Mouse (Mus musculus): ENCODE measurements around the gene Sf3a3. TPM values are rescaled to one million over a fixed set of nuclear protein-coding genes. Genes with fewer than 3 reads are reported as not detected.
A peak's percentile ranks its signal among the peaks of the same experiment; 100 is the strongest.

Sf3a3 gene
- polyA plus RNA-seq, 1 experiment, result 24.2 TPM

DNA sequence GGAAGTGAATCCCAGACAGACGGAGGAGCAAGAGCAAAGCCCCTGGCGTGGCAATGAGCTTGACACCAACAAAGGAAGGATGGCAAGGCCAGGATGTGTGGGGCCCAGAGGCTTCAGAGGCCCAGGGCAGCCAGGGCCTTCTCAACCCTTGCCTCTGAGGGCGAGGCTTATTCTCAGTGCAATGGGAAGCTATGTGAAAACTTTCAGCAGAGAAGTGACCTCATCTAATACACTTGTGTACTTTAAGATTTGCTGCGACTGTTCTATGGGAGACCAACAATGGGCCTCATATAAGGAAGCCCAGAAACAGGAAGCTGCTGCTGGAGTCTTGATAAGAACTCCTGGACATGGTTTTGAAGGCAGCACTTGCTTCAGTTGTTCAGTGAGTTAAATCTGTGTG lies 57.5 kb downstream of the Sf3a3 start:
- Histone ChIP-seq H3K36me3 (ENCODE audit: control insufficient read depth, insufficient read depth, low read length) (no peaks in the 10 kb centered on the region), H3K27ac (ENCODE audit: control insufficient read depth, insufficient read depth, low read depth, low read length) (peak overlapping the region; percentile 40; the same call in 1 of the 2 replicates)

DNA sequence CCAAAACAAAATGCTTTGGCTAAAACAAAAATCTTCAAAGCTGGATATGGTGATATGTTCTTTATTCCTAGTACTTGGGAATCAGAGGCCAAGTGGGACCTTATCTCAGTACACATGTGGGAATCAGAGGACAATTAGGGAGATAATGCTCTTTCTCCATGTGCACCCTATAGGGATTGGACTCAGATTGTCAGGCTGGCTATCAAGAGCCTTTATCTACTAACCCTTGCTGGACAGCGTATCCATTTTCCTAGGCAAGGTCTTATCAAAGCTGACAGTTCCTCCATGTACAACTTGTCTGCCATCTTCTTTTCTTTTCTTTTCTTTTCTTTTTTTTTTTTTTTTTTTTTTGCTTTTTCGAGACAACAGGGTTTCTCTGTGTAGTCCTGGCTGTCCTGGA lies 58.9 kb downstream of the Sf3a3 start:
- no peak for TF ChIP-seq CTCF (IDR thresholded peaks at IDR 0.05; ENCODE audit: control insufficient read depth, insufficient read depth, insufficient replicate concordance, low read depth, low read length)
- no peak for TF ChIP-seq POLR2A (IDR thresholded peaks at IDR 0.05; ENCODE audit: control insufficient read depth, low read depth, low read length)
- Histone ChIP-seq H3K4me3 (ENCODE audit: control insufficient read depth, low read depth, low read length) (no peak overlapping the region), H3K36me3 (ENCODE audit: control insufficient read depth, insufficient read depth, low read length) (no peaks in the 10 kb centered on the region), H3K27ac (ENCODE audit: control insufficient read depth, insufficient read depth, low read depth, low read length) (no peak overlapping the region), H3K4me1 (ENCODE audit: control insufficient read depth, insufficient read depth, low read length) (peaks cover 3% of the 10 kb centered on the region; the same call in 1 of the 2 replicates), H3K27me3 (ENCODE audit: control insufficient read depth, insufficient read depth, low read length) (no peaks in the 10 kb centered on the region)

More for the DNA sequence above, 57.5 kb downstream of the Sf3a3 start:
- Histone ChIP-seq H3K4me3 (ENCODE audit: control insufficient read depth, low read depth, low read length) (no peak overlapping the region), H3K27me3 (ENCODE audit: control insufficient read depth, insufficient read depth, low read length) (no peaks in the 10 kb centered on the region), H3K4me1 (ENCODE audit: control insufficient read depth, insufficient read depth, low read length) (peaks cover 3% of the 10 kb centered on the region; the same call in 1 of the 2 replicates)
- no peak for TF ChIP-seq CTCF (IDR thresholded peaks at IDR 0.05; ENCODE audit: control insufficient read depth, insufficient read depth, insufficient replicate concordance, low read depth, low read length)
- TF ChIP-seq POLR2A (IDR thresholded peaks at IDR 0.05; ENCODE audit: control insufficient read depth, low read depth, low read length), result no peak

DNA sequence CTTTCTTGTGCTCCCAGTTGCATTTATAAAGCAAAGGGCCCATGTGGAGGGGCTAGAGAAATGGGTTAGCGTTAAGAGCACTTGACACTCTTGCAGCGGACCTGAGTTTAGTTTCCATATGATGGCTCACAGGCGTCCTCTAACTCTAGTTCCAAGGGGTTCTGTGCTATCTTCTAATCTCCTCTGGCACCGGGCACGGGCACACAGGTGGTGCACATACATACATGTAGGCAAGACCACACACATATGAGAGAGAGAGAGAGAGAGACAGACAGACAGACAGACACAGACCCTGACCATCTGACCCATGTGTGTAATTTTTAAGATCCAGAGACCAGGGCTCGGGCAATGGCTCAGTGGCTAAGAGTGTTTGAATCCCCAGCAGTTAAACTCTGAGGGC lies 59.4 kb downstream of the Sf3a3 start:
- TF ChIP-seq POLR2A (IDR thresholded peaks at IDR 0.05; ENCODE audit: control insufficient read depth, low read depth, low read length), result no peak
- no peak for TF ChIP-seq CTCF (IDR thresholded peaks at IDR 0.05; ENCODE audit: control insufficient read depth, insufficient read depth, insufficient replicate concordance, low read depth, low read length)
- H3K27me3 ChIP-seq (ENCODE audit: control insufficient read depth, insufficient read depth, low read length), result no peaks in the 10 kb centered on the region
- H3K36me3 ChIP-seq (ENCODE audit: control insufficient read depth, insufficient read depth, low read length), result no peaks in the 10 kb centered on the region
- no peak overlapping the region; the same call in 1 of the 2 replicates for H3K27ac ChIP-seq (ENCODE audit: control insufficient read depth, insufficient read depth, low read depth, low read length)
- H3K4me1 ChIP-seq (ENCODE audit: control insufficient read depth, insufficient read depth, low read length), result peaks cover 3% of the 10 kb centered on the region; the same call in 1 of the 2 replicates
- no peak overlapping the region for H3K4me3 ChIP-seq (ENCODE audit: control insufficient read depth, low read depth, low read length)

DNA sequence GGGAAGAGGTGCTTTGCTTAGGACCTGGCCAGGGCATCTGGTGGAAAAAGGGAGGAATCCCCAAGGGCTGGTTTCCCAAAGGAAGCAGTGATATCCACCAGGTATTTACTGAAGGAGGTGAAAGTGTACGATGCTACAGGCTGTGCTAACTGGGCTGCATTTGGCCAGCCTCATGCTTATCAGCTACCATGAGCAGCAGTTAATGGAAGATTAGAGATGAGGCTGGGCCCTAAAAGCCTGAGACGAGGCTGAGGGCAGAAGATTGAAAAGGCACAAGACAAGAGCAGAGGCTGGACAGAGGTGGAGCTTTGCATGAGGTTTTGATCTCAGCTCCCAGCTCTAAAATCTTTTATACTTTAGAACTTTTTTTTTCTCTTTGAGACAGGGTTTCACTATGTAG lies 59.9 kb downstream of the Sf3a3 start:
- Histone ChIP-seq H3K27ac (ENCODE audit: control insufficient read depth, insufficient read depth, low read depth, low read length) (no peak overlapping the region), H3K4me1 (ENCODE audit: control insufficient read depth, insufficient read depth, low read length) (peaks cover 3% of the 10 kb centered on the region; the same call in 1 of the 2 replicates), H3K4me3 (ENCODE audit: control insufficient read depth, low read depth, low read length) (no peak overlapping the region), H3K27me3 (ENCODE audit: control insufficient read depth, insufficient read depth, low read length) (no peaks in the 10 kb centered on the region), H3K36me3 (ENCODE audit: control insufficient read depth, insufficient read depth, low read length) (no peaks in the 10 kb centered on the region)
- TF ChIP-seq POLR2A (IDR thresholded peaks at IDR 0.05; ENCODE audit: control insufficient read depth, low read depth, low read length) (no peak), CTCF (IDR thresholded peaks at IDR 0.05; ENCODE audit: control insufficient read depth, insufficient read depth, insufficient replicate concordance, low read depth, low read length) (no peak)

DNA sequence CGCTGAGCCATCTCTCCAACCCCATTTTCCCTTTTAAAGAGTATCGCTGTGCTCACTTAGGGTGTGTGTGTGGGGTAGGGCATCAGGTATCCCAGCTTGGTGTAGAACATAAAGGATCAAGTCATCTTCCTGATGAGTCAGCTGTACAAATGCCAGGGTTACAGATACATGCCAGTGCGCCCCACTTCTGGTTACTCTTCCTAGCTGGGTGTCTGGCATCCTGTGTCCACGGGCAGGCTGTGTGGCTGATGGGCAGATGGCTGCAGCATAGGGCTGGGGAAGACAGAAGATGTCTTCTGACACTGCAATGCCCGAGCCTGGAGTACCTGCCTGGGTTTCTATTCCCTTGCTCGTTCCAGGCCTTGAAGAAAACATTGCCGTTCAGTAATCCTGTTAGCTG lies 66.8 kb downstream of the Sf3a3 start:
- Histone ChIP-seq H3K27me3 (ENCODE audit: control insufficient read depth, insufficient read depth, low read length) (no peaks in the 10 kb centered on the region), H3K36me3 (ENCODE audit: control insufficient read depth, insufficient read depth, low read length) (peaks cover 4% of the 10 kb centered on the region), H3K4me3 (ENCODE audit: control insufficient read depth, low read depth, low read length) (no peak overlapping the region), H3K4me1 (ENCODE audit: control insufficient read depth, insufficient read depth, low read length) (no peaks in the 10 kb centered on the region), H3K27ac (ENCODE audit: control insufficient read depth, insufficient read depth, low read depth, low read length) (no peak overlapping the region)
- no peak for TF ChIP-seq CTCF (IDR thresholded peaks at IDR 0.05; ENCODE audit: control insufficient read depth, insufficient read depth, insufficient replicate concordance, low read depth, low read length)
- TF ChIP-seq POLR2A (IDR thresholded peaks at IDR 0.05; ENCODE audit: control insufficient read depth, low read depth, low read length), result no peak

Other genes starting within 250 kb of the Sf3a3 start
- gene 3100002H09Rik, start 104.0 kb upstream of the Sf3a3 start, polyA plus RNA-seq (2012; rRNA removed), result not detected in 2 replicates
- gene Pou3f1, start 58.0 kb upstream of the Sf3a3 start, polyA plus RNA-seq (2012; rRNA removed), result 0.22 and 0.32 TPM in 2 replicates
- 4.3 and 4.8 TPM in 2 replicates for gene Utp11, start 21.2 kb upstream of the Sf3a3 start, polyA plus RNA-seq (2012; rRNA removed)
- gene Fhl3, start 14.1 kb upstream of the Sf3a3 start, polyA plus RNA-seq (2012; rRNA removed), result 1.2 and 1.6 TPM in 2 replicates
- 19.3 and 26.9 TPM in 2 replicates for gene Inpp5b, start 27.1 kb downstream of the Sf3a3 start, polyA plus RNA-seq (2012; rRNA removed)
- gene Mtf1, start 87.3 kb downstream of the Sf3a3 start, polyA plus RNA-seq (2012; rRNA removed), result 61.0 and 64.0 TPM in 2 replicates
- gene Yrdc, start 135.9 kb downstream of the Sf3a3 start, polyA plus RNA-seq (2012; rRNA removed), result 49.4 and 54.1 TPM in 2 replicates
- gene 1110065P20Rik, start 136.4 kb downstream of the Sf3a3 start, polyA plus RNA-seq (2012; rRNA removed), result 195 and 219 TPM in 2 replicates
- 0.23 and 0.32 TPM in 2 replicates for gene Maneal, start 147.4 kb downstream of the Sf3a3 start, polyA plus RNA-seq (2012; rRNA removed)
- 7.2 and 9.3 TPM in 2 replicates for gene Epha10, start 166.1 kb downstream of the Sf3a3 start, polyA plus RNA-seq (2012; rRNA removed)
- gene 9930104L06Rik, start 222.3 kb downstream of the Sf3a3 start, polyA plus RNA-seq (2012; rRNA removed), result 7.1 and 8.0 TPM in 2 replicates
- 45.5 and 47.0 TPM in 2 replicates for gene Cdca8, start 224.5 kb downstream of the Sf3a3 start, polyA plus RNA-seq (2012; rRNA removed)

All from testis, adult 2 months (tissue).